Mouse (Mus musculus): ENCODE data around the gene Bsn. TPM values are rescaled to one million over a fixed set of nuclear protein-coding genes. Genes with fewer than 3 reads are reported as not detected.
A peak's percentile ranks its signal among the peaks of the same experiment; 100 is the strongest.

Gene Bsn
- polyA plus RNA-seq, 1 experiment from 2014 or later: 0.24 TPM

DNA sequence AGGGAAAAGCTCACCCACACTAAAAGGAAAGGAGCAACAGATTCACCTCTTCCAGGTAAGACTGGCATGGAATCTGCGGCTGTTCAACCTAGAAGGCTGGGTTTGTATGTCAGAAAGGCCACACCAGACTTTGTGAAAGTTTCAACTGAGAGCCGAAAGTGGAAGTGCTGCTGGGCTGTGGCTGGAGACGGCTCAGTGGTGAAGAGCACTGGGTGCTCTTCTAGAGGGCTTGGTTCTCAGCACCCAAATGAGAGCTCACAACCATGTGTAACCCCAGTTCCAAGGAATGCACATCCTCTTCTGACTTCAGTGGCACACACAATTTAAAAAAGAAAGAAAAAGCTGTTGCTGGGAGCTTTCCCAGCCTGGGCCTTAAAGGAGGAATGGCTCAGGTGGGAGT lies 27.2 kb upstream of the Bsn start:
- peaks cover 23% of the 10 kb centered on the region; the same call in 1 of the 2 replicates for H3K36me3 ChIP-seq (ENCODE audit: insufficient read depth)
- WGBS: 89% methylated on average over 3 of the region's 3 CpGs
- ATAC-seq (ENCODE audit: insufficient read depth): no peak
- H3K4me1 ChIP-seq (ENCODE audit: insufficient read depth): no peaks in the 10 kb centered on the region
- no peak overlapping the region for H3K27ac ChIP-seq (ENCODE audit: low read depth)
- no peaks in the 10 kb centered on the region for H3K9me3 ChIP-seq (ENCODE audit: low read depth, low read length)
- no peak overlapping the region for H3K4me3 ChIP-seq (ENCODE audit: low read depth, low read length)
- no peak for TF ChIP-seq CTCF (IDR thresholded peaks at IDR 0.05; ENCODE audit: low read depth)
- H3K4me2 ChIP-seq: no peak overlapping the region
- no peak for DNase-seq
- H3K9ac ChIP-seq: no peak overlapping the region
- H3K27me3 ChIP-seq (ENCODE audit: insufficient read depth, low read length): no peaks in the 10 kb centered on the region

GRCm38 (mm10) chr9:108213105-108213504 lies 22.9 kb upstream of the Bsn start:
- Histone ChIP-seq H3K4me1 (ENCODE audit: insufficient read depth) (no peaks in the 10 kb centered on the region), H3K4me3 (ENCODE audit: low read depth, low read length) (no peak overlapping the region), H3K27me3 (ENCODE audit: insufficient read depth, low read length) (no peaks in the 10 kb centered on the region), H3K27ac (ENCODE audit: low read depth) (peak overlapping the region; percentile 21; the same call in 1 of the 2 replicates), H3K36me3 (ENCODE audit: insufficient read depth) (peaks cover 38% of the 10 kb centered on the region), H3K4me2 (no peak overlapping the region), H3K9ac (0 out of 2 replicates have a peak overlapping the region, but pooled peaks have one; percentile 9), H3K9me3 (ENCODE audit: low read depth, low read length) (no peaks in the 10 kb centered on the region)
- peak; percentile 52; the same call in 1 of the 2 replicates for ATAC-seq (ENCODE audit: insufficient read depth)
- WGBS: 46% methylated on average over 7 of the region's 7 CpGs
- DNase-seq: peak; percentile 58
- no peak for TF ChIP-seq CTCF (IDR thresholded peaks at IDR 0.05; ENCODE audit: low read depth)

- ATAC-seq (ENCODE audit: insufficient read depth): no peak
- TF ChIP-seq CTCF (IDR thresholded peaks at IDR 0.05; ENCODE audit: low read depth): no peak
- Histone ChIP-seq H3K9ac (no peak overlapping the region), H3K4me1 (ENCODE audit: insufficient read depth) (no peaks in the 10 kb centered on the region), H3K36me3 (ENCODE audit: insufficient read depth) (peaks cover 38% of the 10 kb centered on the region), H3K4me2 (no peak overlapping the region), H3K27me3 (ENCODE audit: insufficient read depth, low read length) (no peaks in the 10 kb centered on the region), H3K4me3 (ENCODE audit: low read depth, low read length) (no peak overlapping the region), H3K27ac (ENCODE audit: low read depth) (no peak overlapping the region; the same call in 1 of the 2 replicates), H3K9me3 (ENCODE audit: low read depth, low read length) (no peaks in the 10 kb centered on the region)
- WGBS: 57% methylated on average over 2 of the region's 2 CpGs
- DNase-seq: no peak
Measured at GRCm38 (mm10) chr9:108212426-108212825, 22.2 kb upstream of the Bsn start.

DNA sequence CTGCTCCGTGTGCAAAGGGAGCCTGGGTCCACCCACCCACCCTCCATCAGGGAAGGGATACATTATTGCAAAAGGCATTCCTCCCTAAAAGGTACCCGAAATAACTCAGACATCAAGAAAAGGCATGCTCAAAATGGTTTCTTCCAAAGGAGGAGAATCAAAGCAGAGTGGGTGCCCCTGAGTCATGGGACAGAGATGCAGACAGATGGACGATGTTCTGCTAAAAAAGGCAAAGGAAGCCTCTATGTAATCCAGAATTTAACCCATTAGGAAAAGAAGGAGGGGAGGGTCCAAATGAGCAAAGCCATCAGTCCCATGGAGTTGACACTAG lies 15.4 kb upstream of the Bsn start:
- H3K4me2 ChIP-seq: no peak overlapping the region
- no peaks in the 10 kb centered on the region for H3K4me1 ChIP-seq (ENCODE audit: insufficient read depth)
- 76% methylated on average over 3 of the region's 3 CpGs for whole genome bisulfite sequencing
- H3K36me3 ChIP-seq (ENCODE audit: insufficient read depth): peaks cover 39% of the 10 kb centered on the region
- no peak for ATAC-seq (ENCODE audit: insufficient read depth)
- H3K9me3 ChIP-seq (ENCODE audit: low read depth, low read length): no peaks in the 10 kb centered on the region
- no peak overlapping the region for H3K4me3 ChIP-seq (ENCODE audit: low read depth, low read length)
- no peak overlapping the region for H3K9ac ChIP-seq
- DNase-seq: no peak
- H3K27ac ChIP-seq (ENCODE audit: low read depth): no peak overlapping the region
- H3K27me3 ChIP-seq (ENCODE audit: insufficient read depth, low read length): no peaks in the 10 kb centered on the region
- TF ChIP-seq CTCF (IDR thresholded peaks at IDR 0.05; ENCODE audit: low read depth): no peak

GRCm38 (mm10) chr9:108204884-108205570 lies 14.8 kb upstream of the Bsn start:
- Histone ChIP-seq H3K9me3 (ENCODE audit: low read depth, low read length) (no peaks in the 10 kb centered on the region), H3K4me2 (no peak overlapping the region), H3K27me3 (ENCODE audit: insufficient read depth, low read length) (no peaks in the 10 kb centered on the region), H3K27ac (ENCODE audit: low read depth) (no peak overlapping the region), H3K4me1 (ENCODE audit: insufficient read depth) (no peaks in the 10 kb centered on the region), H3K4me3 (ENCODE audit: low read depth, low read length) (no peak overlapping the region), H3K9ac (no peak overlapping the region), H3K36me3 (ENCODE audit: insufficient read depth) (peaks cover 39% of the 10 kb centered on the region)
- DNase-seq (no peak), ATAC-seq (ENCODE audit: insufficient read depth) (no peak)
- no peak for TF ChIP-seq CTCF (IDR thresholded peaks at IDR 0.05; ENCODE audit: low read depth)
- WGBS: 80% methylated on average over 8 of the region's 8 CpGs

DNA sequence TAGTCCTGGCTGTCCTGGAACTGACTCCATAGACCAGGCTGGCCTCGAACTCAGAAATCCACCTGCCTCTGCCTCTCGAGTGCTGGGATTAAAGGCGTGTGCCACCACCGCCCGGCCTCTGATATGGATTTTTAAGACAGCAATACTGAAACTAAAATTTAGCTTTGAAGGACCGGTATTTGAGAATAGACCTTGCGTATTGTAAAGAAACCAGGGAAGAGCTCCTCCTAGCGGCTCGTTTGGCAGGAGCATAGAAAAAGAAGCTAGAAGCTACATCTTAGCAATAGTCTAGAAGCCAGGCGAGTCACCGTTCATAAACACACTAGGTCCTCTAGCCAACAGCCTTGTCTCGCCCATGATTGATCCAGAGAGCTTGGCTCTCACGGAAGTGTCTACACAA lies 12.8 kb upstream of the Bsn start:
- H3K9ac ChIP-seq: no peak overlapping the region
- H3K27ac ChIP-seq (ENCODE audit: low read depth): no peak overlapping the region
- DNase-seq (peak; percentile 91), ATAC-seq (ENCODE audit: insufficient read depth) (no peak)
- peak; percentile 72 for TF ChIP-seq CTCF (IDR thresholded peaks at IDR 0.05; ENCODE audit: low read depth)
- H3K4me3 ChIP-seq (ENCODE audit: low read depth, low read length): no peak overlapping the region
- peak overlapping the region; percentile 31; the same call in 1 of the 2 replicates for H3K4me2 ChIP-seq
- peaks cover 22% of the 10 kb centered on the region for H3K36me3 ChIP-seq (ENCODE audit: insufficient read depth)
- H3K4me1 ChIP-seq (ENCODE audit: insufficient read depth): no peaks in the 10 kb centered on the region
- no peaks in the 10 kb centered on the region for H3K27me3 ChIP-seq (ENCODE audit: insufficient read depth, low read length)
- 32% methylated on average over 13 of the region's 13 CpGs for WGBS
- no peaks in the 10 kb centered on the region for H3K9me3 ChIP-seq (ENCODE audit: low read depth, low read length)

- no peaks in the 10 kb centered on the region for H3K27me3 ChIP-seq (ENCODE audit: insufficient read depth, low read length)
- H3K4me3 ChIP-seq (ENCODE audit: low read depth, low read length): no peak overlapping the region
- TF ChIP-seq CTCF (IDR thresholded peaks at IDR 0.05; ENCODE audit: low read depth): peak; percentile 26
- no peak overlapping the region for H3K4me2 ChIP-seq
- H3K4me1 ChIP-seq (ENCODE audit: insufficient read depth): 0 out of 2 replicates have a peak, but pooled peaks cover 2% of the 10 kb centered on the region
- no peaks in the 10 kb centered on the region for H3K9me3 ChIP-seq (ENCODE audit: low read depth, low read length)
- 98% methylated on average over 2 of the region's 2 CpGs for WGBS
- DNase-seq (no peak), ATAC-seq (ENCODE audit: insufficient read depth) (no peak)
- H3K27ac ChIP-seq (ENCODE audit: low read depth): no peak overlapping the region
- H3K9ac ChIP-seq: no peak overlapping the region
- peaks cover 13% of the 10 kb centered on the region for H3K36me3 ChIP-seq (ENCODE audit: insufficient read depth)
Measured at GRCm38 (mm10) chr9:108202169-108202568, 12.0 kb upstream of the Bsn start.

Data from lung, embryonic 14.5 days (tissue).